Mouse (Mus musculus): ENCODE data around the gene Gm20532. TPM values are rescaled to one million over a fixed set of nuclear protein-coding genes. Genes with fewer than 3 reads are reported as not detected.
"Not testable (repeated sequence)": the region's sequence is repeated elsewhere in the genome, so short reads cannot be mapped to it uniquely, and the experiment has no call there.

Gm20532 gene
- total RNA-seq, 2 experiments from 2014 or later, result 0.36 TPM; not detected in 1

DNA sequence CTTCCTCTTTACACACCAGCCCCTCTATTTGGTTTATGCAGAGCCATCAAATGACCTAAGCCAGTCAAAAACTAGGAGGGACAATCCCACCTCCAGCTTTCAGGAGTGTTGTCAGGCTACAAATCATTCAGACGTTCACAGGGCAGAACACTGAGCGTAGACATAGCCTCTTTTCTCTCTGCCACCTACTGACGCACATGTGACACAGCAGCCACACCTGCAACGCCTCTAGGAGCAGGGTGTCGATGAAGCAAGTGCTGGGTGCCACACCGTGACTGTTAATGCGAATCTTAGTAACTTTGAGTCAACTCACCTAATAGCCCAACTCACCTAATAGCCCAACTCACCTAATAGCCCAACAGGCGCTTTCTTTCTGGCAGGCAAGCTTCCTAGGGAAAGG is 52.6 kb downstream of the Gm20532 start:
- peak; percentile 57 to 72 for DNase-seq
- intact Hi-C loops (cut with DNase I), result no loop called here

DNA sequence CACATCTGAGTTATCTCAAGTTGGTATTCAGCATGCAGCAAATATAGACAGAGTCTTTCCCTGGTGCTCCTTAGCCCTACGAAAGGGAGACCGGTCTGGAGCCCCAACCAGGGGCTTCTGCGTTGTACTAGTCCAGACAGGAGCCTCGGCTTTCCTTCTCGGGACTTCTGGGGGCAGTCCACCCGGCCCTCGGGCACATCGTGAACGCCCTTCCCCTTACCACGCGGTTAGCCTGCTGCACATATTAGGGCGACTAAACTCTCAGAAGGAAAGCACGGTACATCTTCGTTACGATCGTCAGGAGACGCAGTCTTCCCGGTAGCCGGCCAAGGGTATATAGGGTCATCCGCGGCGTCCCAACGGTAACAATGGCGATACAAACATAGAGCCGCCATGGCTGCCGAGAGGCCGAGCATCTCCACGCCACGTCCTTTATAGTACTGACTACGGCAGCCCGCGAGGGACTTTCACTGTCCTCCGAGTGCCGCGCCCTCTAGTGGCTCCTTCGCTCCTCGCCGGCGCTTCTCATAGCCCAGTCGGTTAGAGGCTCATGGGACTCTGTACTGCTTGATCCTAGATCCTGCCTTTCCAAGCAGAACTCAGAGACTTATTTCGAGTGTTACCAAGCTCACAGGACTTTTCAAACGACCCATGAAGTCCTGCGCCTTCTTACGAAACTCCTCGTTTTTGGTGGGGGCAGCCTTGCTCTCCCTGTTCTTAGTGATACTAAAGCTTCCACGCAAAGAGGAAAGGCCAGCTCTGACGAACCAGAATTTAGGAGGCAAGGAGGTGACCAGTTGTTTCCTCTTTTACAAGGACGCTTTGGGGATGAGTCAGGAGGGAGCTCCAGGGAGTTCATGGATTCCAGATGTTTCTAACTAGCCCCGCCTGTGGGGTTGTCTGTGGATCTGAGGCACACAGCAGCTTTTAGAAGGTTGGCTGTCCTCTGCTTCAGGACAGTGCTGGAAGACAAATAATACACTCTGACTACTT is 53.7 kb downstream of the Gm20532 start:
- DNase-seq, result peak; percentile 98 to 100
- intact Hi-C loops (cut with DNase I), result loop anchor here (1.0 to 10.0 kb wide), 2 partner anchors 37 to 265 kb away; partner anchors contain the start of gene Surf6

DNA sequence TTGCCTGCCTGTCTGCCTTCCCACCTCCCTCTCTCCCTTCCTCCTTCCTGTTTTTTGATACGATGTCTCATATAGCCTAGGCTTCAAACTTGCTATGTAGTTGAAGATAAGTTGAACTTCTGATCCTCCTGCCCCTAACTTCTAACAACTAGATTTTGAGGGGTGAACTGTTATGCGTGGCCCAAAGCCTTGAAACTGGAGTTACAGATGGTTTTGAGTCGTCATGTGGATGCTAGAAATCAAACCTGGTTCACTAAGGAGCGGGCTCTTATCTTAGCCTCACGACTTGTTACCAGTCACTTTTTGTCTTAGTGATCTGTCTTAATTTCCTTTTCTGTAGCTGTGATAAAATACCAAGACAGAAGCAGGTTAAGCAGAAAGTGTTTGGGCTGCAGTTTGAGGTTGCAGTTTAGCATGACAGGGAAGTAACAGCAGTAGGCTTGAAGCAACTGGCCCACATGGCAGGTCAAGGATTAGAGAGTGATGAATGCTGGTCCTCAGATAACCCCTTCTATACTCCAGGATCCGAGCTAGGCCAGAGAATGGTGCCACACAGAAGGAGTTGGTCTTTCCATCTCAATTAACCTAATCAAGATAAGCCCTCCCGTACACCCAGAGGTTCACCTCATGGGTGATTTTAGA is 54.7 kb downstream of the Gm20532 start:
- DNase-seq, result no peak

DNA sequence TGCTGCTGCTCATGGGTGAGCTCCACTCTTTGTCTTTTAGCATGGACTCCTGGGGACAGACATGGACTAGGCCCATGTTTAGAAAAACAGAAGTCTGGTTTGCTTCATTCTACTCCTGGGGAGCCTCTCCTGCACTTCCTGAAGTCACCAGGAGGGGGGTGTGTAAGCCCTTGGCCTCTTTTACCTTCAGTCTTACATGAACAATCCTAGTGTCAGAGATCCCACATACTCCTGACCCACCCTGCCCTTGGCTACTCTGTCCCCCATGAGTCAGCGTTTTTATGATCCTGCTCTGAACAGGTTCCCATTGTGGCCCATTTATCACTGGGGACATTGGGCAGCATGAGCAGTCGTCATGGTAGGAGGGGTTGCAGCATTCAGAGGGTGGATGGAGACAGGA is 57.5 kb downstream of the Gm20532 start:
- intact Hi-C loops (cut with DNase I), result loop anchor here (10.0 kb wide), 1 partner anchor 261 kb away; the partner anchor contains the start of gene Surf6
- DNase-seq, result peak in 1 of 2 experiments; percentile 44

More for the DNA sequence above, 54.7 kb downstream of the Gm20532 start:
- intact Hi-C loops (cut with DNase I), result loop anchor here (1.0 to 10.0 kb wide), 2 partner anchors 9 to 264 kb away; partner anchors contain the start of gene Surf6

DNA sequence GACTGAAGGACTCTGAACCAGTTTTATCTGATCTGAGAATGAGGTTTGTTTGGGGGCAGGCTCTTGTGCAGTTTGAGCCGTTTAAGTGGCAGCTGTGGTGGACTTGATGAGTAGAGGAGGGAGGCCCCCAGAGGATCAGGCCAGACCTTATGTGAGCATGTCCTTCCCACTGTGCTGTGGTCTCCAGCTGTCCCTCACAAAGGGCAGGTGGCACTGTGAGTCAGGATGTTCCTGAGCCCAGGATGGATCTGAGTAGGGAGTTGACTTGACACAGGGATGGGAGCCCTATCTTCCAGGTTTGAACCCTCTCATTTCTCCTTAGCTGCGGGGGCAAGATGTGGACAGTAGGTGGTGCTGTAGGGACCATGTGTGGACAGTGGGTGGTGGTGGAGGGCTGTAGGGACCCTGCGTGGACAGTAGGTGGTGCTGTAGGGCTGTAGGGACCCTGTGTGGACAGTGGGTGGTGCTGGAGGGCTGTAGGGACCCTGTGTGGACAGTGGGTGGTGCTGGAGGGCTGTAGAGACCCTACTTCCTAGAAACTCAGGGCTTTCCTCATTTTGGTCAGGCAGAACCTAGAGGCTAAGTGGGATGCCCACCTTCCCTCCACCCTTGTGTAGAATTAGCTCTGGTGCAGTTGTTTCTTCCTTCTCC is 60.3 kb downstream of the Gm20532 start:
- peak; percentile 84 for DNase-seq
- intact Hi-C loops (cut with DNase I), result loop anchor here (2.0 to 10.0 kb wide), 3 partner anchors 258 to 590 kb away; partner anchors contain the start of gene Surf6

DNA sequence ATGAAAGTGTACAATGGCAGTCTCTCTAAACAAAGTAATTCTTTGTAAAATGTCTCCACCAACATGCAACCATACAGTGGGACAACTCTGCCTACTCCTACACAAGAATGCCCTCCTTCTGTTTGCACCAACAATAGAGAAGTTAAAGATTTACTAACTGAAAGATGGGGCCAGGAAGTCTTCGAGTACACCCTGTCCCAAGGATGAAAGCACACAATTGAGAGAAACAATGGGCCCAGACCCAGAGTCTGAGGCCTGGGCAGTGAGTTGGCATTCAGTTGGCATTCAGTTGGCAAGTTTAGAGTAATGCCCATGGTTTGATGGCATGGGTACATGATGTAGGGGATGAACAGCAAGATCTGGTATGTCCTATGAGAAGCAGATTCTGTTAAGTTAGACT is 68.2 kb downstream of the Gm20532 start:
- no peak for DNase-seq
- intact Hi-C loops (cut with DNase I), result no loop called here

DNA sequence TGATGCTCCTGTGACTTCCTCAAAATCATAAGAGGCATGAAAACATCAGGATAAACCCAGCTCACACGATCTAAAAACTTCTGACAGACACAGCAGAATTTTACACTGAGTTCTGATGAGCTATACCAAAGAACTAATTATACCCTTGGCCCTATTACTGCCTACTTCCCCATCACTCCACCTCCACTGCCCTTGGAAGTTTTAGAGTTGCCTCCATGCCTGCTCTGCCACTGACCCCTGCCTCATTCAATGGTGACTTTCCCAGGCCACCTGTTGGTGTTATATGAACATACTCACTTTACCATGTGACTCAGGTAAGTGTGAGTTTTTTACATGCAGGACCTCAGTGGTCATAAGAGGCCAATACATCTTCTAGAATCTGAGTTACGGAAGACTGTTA is 71.0 kb downstream of the Gm20532 start:
- no peak for DNase-seq
- intact Hi-C loops (cut with DNase I), result no loop called here

DNA sequence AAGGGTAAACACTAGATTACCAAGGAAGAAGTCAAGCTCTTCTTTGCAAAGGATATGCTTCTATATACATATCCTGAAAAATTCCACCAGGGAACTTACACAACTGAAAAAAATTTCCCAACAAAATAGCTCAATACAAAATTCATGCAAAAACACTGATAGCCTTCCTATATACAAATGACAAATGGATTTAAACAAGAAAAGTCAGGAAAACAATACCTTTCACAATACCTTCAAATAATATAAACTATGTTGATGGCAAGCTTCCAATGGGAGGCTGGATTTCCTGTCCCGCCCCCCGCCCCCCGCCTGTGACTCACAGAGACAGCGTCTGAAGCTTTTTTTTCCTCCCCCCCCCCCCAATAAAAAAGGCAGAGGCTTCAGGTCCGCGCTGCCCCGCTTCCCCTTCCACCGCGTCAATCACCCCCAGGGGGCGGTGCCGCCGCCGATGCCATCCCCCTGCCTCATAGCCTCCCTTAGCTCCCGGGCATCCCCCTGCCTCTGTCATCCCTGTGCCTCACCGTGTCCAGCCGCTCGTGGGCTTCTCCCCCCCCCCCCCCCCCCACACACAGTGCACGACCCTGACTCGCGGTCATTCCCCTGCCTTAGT is 74.8 kb downstream of the Gm20532 start:
- no peak for DNase-seq
- intact Hi-C loops (cut with DNase I), result no loop called here

DNA sequence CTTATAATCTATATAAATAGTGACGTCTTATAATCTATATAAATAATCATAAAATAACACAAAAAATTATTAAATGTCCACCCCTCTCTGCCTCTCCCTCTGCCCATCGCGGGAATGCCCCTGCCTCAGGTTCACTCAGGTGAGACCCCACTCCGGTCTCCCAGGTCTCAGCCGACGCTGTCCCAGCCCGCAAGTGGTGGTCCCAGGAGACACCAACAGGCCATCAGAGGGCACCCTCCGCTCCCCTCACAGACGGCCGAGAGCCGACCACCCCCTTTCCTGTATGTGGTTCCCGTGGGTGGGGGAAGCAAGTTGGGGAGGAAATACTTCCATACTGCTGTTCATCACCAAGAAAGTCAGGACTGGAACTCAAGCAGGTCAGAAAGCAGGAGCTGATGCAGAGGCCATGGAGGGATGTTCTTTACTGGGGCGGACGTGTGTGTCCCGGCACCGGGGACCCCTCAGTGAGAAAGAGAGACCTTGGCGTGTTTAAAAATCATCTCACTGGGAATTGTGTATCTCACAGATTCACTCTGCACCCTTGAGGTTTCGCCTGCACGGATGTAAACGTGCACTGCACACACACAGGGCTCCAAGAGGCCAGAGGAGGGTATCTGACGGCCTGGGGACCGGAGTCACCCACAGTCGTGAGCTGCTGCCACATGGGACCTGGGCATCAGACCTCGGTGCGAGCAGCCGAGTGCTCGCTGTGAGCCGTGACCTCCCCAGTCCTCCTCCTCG is 75.5 kb downstream of the Gm20532 start:
- intact Hi-C loops (cut with DNase I), result no loop called here
- no peak for DNase-seq

DNA sequence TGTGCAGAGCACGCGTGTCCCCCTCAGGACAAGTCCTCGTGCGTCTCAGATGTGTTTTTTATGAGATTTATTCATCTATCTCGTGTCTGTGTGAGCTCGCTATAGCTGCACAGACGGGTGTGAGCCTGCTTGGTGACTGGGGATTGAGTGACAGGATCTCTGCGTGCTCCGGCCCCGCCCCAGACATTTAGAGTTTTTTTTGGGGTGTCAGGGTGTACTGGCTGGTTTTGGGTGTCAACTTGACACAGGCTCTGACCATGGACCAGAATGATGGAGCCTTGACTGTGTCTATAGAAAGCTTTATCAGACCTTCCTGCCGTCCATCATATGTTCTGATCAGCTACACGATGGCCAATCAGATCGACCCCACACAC is 76.1 kb downstream of the Gm20532 start:
- DNase-seq, result no peak
- intact Hi-C loops (cut with DNase I), result no loop called here

DNA sequence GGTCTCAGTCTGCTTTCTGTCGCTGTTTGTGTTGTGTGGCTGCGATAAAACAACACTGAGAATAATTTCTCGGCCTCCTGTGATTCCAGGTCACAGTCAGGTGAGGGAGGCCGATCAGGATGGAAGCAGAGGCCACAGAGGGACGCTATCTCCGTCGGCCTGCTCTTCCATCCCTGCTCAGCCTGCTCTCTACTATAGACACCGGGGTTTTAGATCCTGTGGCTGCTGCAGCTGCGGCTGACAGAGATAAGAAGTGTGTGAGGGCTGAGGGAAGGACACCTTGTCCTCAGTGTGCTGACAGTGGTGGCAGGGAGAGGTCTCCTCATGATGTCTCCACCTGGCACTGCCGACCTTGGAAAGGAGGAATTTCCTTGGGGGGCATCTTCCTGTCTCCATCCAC is 76.7 kb downstream of the Gm20532 start:
- DNase-seq, result no peak
- intact Hi-C loops (cut with DNase I), result no loop called here

DNA sequence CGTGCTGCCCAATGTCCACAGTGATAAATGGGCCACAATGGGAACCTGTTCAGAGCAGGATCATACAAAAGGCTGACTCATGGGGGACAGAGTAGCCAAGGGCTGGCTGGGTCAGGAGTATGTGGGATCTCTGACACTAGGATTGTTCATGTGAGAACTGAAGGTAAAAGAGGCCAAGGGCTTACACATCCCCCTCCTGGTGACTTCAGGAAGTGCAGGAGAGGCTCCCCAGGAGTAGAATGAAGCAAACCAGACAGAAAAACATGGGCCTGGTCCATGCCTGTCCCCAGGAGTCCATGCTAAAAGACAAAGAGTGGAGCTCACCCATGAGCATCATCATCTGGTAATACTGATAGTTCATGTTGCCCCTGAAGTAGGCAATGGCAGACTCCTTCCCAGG is 77.1 kb downstream of the Gm20532 start:
- intact Hi-C loops (cut with DNase I), result not testable (repeated sequence)
- peak; percentile 32 to 71 for DNase-seq

DNA sequence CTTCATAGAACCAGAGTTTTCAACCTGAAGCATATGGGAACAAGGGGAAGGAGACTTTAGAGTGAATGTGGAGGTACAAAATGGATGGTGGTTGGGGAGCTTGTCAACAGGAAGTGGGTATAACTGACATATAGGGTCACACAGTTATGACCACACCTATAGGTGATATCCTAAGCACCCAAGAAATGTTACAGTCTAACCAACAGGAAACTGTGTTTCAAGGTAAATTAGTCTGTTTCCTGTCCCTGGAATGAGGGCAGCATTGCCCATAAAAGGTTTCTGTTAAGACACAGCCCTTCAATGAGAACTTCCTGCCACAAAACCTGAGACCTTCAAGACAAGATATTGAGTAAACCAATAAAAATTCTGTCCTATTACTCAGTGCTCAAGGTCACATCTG is 82.3 kb downstream of the Gm20532 start:
- DNase-seq, result no peak
- intact Hi-C loops (cut with DNase I), result no loop called here

DNA sequence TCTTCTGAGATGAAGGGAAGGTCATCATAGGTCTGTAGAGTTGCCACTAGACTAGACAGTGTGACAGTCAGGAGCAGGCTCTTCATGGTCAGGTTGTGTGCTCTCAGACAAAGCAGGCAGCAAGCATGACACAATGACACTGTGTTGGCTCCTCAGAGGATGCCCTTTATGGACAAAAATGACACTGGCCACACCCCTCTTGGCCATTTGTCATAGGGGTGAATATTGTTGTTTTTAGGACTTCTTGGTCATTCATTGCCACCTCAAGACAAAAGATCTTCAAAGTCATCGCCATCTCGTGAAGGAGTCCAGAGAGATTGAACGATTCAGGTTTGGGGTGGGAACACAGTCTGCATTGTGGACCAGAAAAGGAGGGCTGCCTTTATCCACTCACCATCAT is 84.7 kb downstream of the Gm20532 start, which contains the start of gene Lcn4:
Gene Lcn4, minus strand, starts transcription at position 101 of the 400 bp plus-strand sequence.
- intact Hi-C loops (cut with DNase I), result no loop called here
- no peak for DNase-seq

Small RNAs within 50 kb of the gene (microRNA-seq; reads per million reads assigned to microRNA genes)
- gene Mir126a (3.5 to 3.6 reads per million in 2 experiments), gene Mir126b (0 reads per million in 2 experiments)

Other genes starting within 250 kb of the Gm20532 start
- gene Dnlz, start 234.5 kb upstream of the Gm20532 start, total RNA-seq (2021), result 10 to 100 TPM; 14.8 to 16.3 TPM
- gene Card9, start 225.7 kb upstream of the Gm20532 start, total RNA-seq (2021), result 1 to 10 TPM; 1.2 to 1.3 TPM
- 10 to 100 TPM; 13.0 to 15.5 TPM for gene Snapc4, start 206.0 kb upstream of the Gm20532 start, total RNA-seq (2021)
- 10 to 100 TPM; 58.5 to 58.8 TPM for gene Entr1, start 197.3 kb upstream of the Gm20532 start, total RNA-seq (2021)
- 100 to 1,000 TPM; 116 to 130 TPM for gene Pmpca, start 197.3 kb upstream of the Gm20532 start, total RNA-seq (2021)
- gene Inpp5e, start 177.4 kb upstream of the Gm20532 start, total RNA-seq (2021), result 10 to 100 TPM; 15.3 to 17.1 TPM
- gene Sec16a, start 141.4 kb upstream of the Gm20532 start, total RNA-seq (2021), result 10 to 100 TPM; 38.2 to 45.5 TPM
- 10 to 100 TPM; 54.0 to 54.3 TPM for gene Notch1, start 70.0 kb upstream of the Gm20532 start, total RNA-seq (2021)
- gene Egfl7, start 6.6 kb upstream of the Gm20532 start, total RNA-seq (2021), result 100 to 1,000 TPM; 325 to 346 TPM
- 10 to 100 TPM; 53.3 to 78.7 TPM for gene Agpat2, start 17.8 kb downstream of the Gm20532 start, total RNA-seq (2021)
- 10 to 100 TPM; 13.8 to 16.8 TPM for gene Fam69b, start 41.8 kb downstream of the Gm20532 start, total RNA-seq (2021)
- not detected for gene Lcn4, start 84.6 kb downstream of the Gm20532 start, total RNA-seq (2021)